20 mouse cellular contexts compared by ENCODE assay signal in the genomic region with DNA sequence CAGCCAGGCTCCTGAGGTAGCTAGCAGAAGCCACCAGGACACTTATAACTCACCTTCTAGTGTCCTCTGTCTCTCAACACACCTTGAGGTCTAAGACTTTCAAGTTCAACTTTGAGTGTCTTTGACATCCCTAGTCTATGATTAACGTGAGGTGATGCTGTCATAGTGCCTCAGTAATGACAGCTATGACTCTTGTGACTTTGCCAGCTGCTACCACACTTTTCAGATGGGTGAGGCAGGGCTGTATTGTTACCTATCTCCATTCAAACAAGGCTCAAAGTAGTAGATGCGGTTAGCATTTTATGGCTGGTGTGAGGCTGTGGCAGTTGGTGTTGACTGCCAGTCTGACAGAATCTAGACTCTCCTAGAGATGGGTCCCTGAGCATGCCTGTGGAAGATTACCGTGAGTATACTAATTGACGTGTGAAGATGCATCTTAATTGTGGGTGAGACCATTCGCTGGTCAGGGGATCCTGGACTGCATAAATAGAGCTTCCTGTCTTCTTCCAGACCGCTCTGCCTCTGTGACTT. TPM values are rescaled to one million over a fixed set of nuclear protein-coding genes. Genes with fewer than 3 reads are reported as not detected.
DNase-seq lines count a peak whose midpoint lies in the region; ATAC-seq and TF ChIP-seq lines count a peak whose summit lies in the region.
"Had no signal": no experiment of that assay in that cellular context is flagged by ENCODE, and none has a peak within 500 bp of the region (broad histone marks: within the 10 kb centered on the region; RNA-seq: fewer than 3 reads in every experiment).

No protein-coding gene starts in this region.

- H3K27me3 ChIP-seq in hindbrain, embryonic 10.5 days (ENCODE audit: insufficient read depth, poor library complexity, severe bottlenecking) = no peaks in the 10 kb centered on the region
- H3K27me3 ChIP-seq in hindbrain, embryonic 13.5 days = no peaks in the 10 kb centered on the region
- H3K27me3 ChIP-seq in testis, adult 2 months (ENCODE audit: control insufficient read depth, insufficient read depth, low read length) = no peaks in the 10 kb centered on the region
- H3K27me3 ChIP-seq in limb, embryonic 10.5 days (ENCODE audit: low read depth, poor library complexity, severe bottlenecking) = no peaks in the 10 kb centered on the region
- no peaks in the 10 kb centered on the region for H3K27me3 ChIP-seq in stomach, embryonic 15.5 days (replicated peaks)
- H3K27me3 ChIP-seq: embryonic facial prominence, embryonic 12.5 days; limb, embryonic 13.5 days; midbrain, embryonic 13.5 days had no signal

- no peak overlapping the region for H3K4me2 ChIP-seq in hindbrain, embryonic 13.5 days
- H3K4me2 ChIP-seq in stomach, embryonic 15.5 days = no peak overlapping the region
- H3K4me2 ChIP-seq: embryonic facial prominence, embryonic 12.5 days; limb, embryonic 13.5 days; midbrain, embryonic 13.5 days had no signal

- 83% methylated on average over 6 of the region's 6 CpGs for WGBS in hindbrain, embryonic 10.5 days
- 81% methylated on average over 6 of the region's 6 CpGs for WGBS in hindbrain, embryonic 13.5 days
- WGBS in limb, embryonic 10.5 days = 69% methylated on average over 6 of the region's 6 CpGs
- 74% methylated on average over 6 of the region's 6 CpGs for WGBS in stomach, embryonic 15.5 days

- ATAC-seq in hindbrain, embryonic 13.5 days (ENCODE audit: low FRiP score) = no peak
- ATAC-seq in stomach, embryonic 15.5 days (ENCODE audit: insufficient read depth, low FRiP score, low read depth) = 0 out of 2 replicates have a peak, but pooled peaks have one; percentile 7
- ATAC-seq in megakaryocyte-erythroid progenitor cell, adult 5-6 weeks (replicated peaks; ENCODE audit: low FRiP score, low TSS enrichment, poor library complexity, severe bottlenecking) = no peak
- ATAC-seq: forebrain, embryonic 14.5 days; midbrain, embryonic 13.5 days had no signal

- TF ChIP-seq CTCF in testis, adult 2 months (IDR thresholded peaks at IDR 0.05; ENCODE audit: control insufficient read depth, insufficient read depth, insufficient replicate concordance, low read depth, low read length) = no peak

- H3K36me3 ChIP-seq in hindbrain, embryonic 10.5 days = no peaks in the 10 kb centered on the region
- no peaks in the 10 kb centered on the region for H3K36me3 ChIP-seq in hindbrain, embryonic 13.5 days
- no peaks in the 10 kb centered on the region for H3K36me3 ChIP-seq in testis, adult 2 months (ENCODE audit: control insufficient read depth, insufficient read depth, low read length)
- no peaks in the 10 kb centered on the region for H3K36me3 ChIP-seq in limb, embryonic 10.5 days
- no peaks in the 10 kb centered on the region for H3K36me3 ChIP-seq in stomach, embryonic 15.5 days
- H3K36me3 ChIP-seq: embryonic facial prominence, embryonic 12.5 days; limb, embryonic 13.5 days; midbrain, embryonic 13.5 days had no signal

- no peak for TF ChIP-seq POLR2A in testis, adult 2 months (IDR thresholded peaks at IDR 0.05; ENCODE audit: control insufficient read depth, low read depth, low read length)

- H3K9me3 ChIP-seq in hindbrain, embryonic 10.5 days = no peaks in the 10 kb centered on the region
- no peaks in the 10 kb centered on the region for H3K9me3 ChIP-seq in hindbrain, embryonic 13.5 days
- H3K9me3 ChIP-seq in limb, embryonic 10.5 days (replicated peaks) = no peaks in the 10 kb centered on the region
- H3K9me3 ChIP-seq in stomach, embryonic 15.5 days = no peaks in the 10 kb centered on the region
- H3K9me3 ChIP-seq: embryonic facial prominence, embryonic 12.5 days; limb, embryonic 13.5 days; midbrain, embryonic 13.5 days had no signal

- no peak for DNase-seq in hindbrain, embryonic 10.5 days (ENCODE audit: low spot score)
- DNase-seq in testis, postnatal 14 days (ENCODE audit: low spot score) = no peak
- no peak for DNase-seq in limb, embryonic 10.5 days (ENCODE audit: low spot score)
- no peak for DNase-seq in ovary, adult 18-20 months (ENCODE audit: low spot score)
- DNase-seq: adrenal gland, adult 2 months; cerebellum, adult 9-10 months; gastrocnemius, postnatal 14 days; kidney, adult 9 months; retina, postnatal 1 day had no signal

- no peak overlapping the region for H3K9ac ChIP-seq in hindbrain, embryonic 13.5 days
- H3K9ac ChIP-seq in stomach, embryonic 15.5 days = no peak overlapping the region
- H3K9ac ChIP-seq: embryonic facial prominence, embryonic 12.5 days; limb, embryonic 13.5 days; liver, embryonic 14.5 days; midbrain, embryonic 13.5 days had no signal

- H3K4me3 ChIP-seq in hindbrain, embryonic 10.5 days = no peak overlapping the region
- H3K4me3 ChIP-seq in hindbrain, embryonic 13.5 days = no peak overlapping the region
- peak overlapping the region; percentile 6; the same call in 1 of the 2 replicates for H3K4me3 ChIP-seq in testis, adult 2 months (ENCODE audit: control insufficient read depth, low read depth, low read length)
- no peak overlapping the region for H3K4me3 ChIP-seq in limb, embryonic 10.5 days
- H3K4me3 ChIP-seq in stomach, embryonic 15.5 days (replicated peaks) = no peak overlapping the region
- H3K4me3 ChIP-seq: embryonic facial prominence, embryonic 12.5 days; erythroblast, embryonic 14.5 days; limb, embryonic 13.5 days; midbrain, embryonic 13.5 days had no signal

- H3K4me1 ChIP-seq in hindbrain, embryonic 10.5 days (replicated peaks) = peaks cover 26% of the 10 kb centered on the region
- peaks cover 24% of the 10 kb centered on the region for H3K4me1 ChIP-seq in hindbrain, embryonic 13.5 days (replicated peaks)
- H3K4me1 ChIP-seq in testis, adult 2 months (ENCODE audit: control insufficient read depth, insufficient read depth, low read length) = peaks cover 12% of the 10 kb centered on the region
- H3K4me1 ChIP-seq in limb, embryonic 10.5 days = peaks cover 31% of the 10 kb centered on the region
- 0 out of 2 replicates have a peak, but pooled peaks cover 12% of the 10 kb centered on the region for H3K4me1 ChIP-seq in stomach, embryonic 15.5 days
- H3K4me1 ChIP-seq: embryonic facial prominence, embryonic 12.5 days had no signal

- peak overlapping the region; percentile 67; the same call in 1 of the 2 replicates for H3K27ac ChIP-seq in hindbrain, embryonic 10.5 days
- H3K27ac ChIP-seq in hindbrain, embryonic 13.5 days = no peak overlapping the region
- H3K27ac ChIP-seq in testis, adult 2 months (ENCODE audit: control insufficient read depth, insufficient read depth, low read depth, low read length) = no peak overlapping the region
- peak overlapping the region; percentile 80 for H3K27ac ChIP-seq in limb, embryonic 10.5 days
- no peak overlapping the region for H3K27ac ChIP-seq in stomach, embryonic 15.5 days
- H3K27ac ChIP-seq: embryonic facial prominence, embryonic 12.5 days; limb, embryonic 13.5 days; liver, embryonic 14.5 days; midbrain, embryonic 13.5 days had no signal

RNA-seq across cellular contexts. Expression of a gene that starts 30.5 kb away (rescaled TPM):
- 0.33 and 0.47 TPM in 2 replicates for polyA plus RNA-seq in hindbrain, embryonic 10.5 days (2016; fragmentation: Nextera tagmentation; extraction: Ambion mirVana)
- polyA plus RNA-seq in hindbrain, embryonic 13.5 days (2015; fragmentation: Nextera tagmentation; extraction: Ambion mirVana) = 0.77 and 0.83 TPM in 2 replicates
- 0.51 TPM in 1 of 2 replicates, not detected in the other for polyA plus RNA-seq in testis, adult 2 months (2012; rRNA removed)
- 0.55 and 0.95 TPM in 2 replicates for polyA plus RNA-seq in limb, embryonic 10.5 days (2016; fragmentation: Nextera tagmentation; extraction: Ambion mirVana)
- 0.71 and 0.72 TPM in 2 replicates for polyA plus RNA-seq in stomach, embryonic 15.5 days (2015; fragmentation: Nextera tagmentation; extraction: Ambion mirVana)
- total RNA-seq in megakaryocyte-erythroid progenitor cell, adult 5-6 weeks (2014; fragmentation: Nextera tagmentation) = 2.7 TPM in 1 of 2 replicates, not detected in the other
- total RNA-seq in megakaryocyte-erythroid progenitor cell, adult 5-6 weeks (2017) = 1.0 TPM in 1 of 2 replicates, not detected in the other
- total RNA-seq: common myeloid progenitor, adult 5-6 weeks had no signal
- polyA plus RNA-seq: erythroblast, embryonic 14.5 days had no signal

Comparison
In these comparisons a context has a peak if more than half of its experiments do, and no peak if none do; other contexts are left out.
1. H3K27ac ChIP-seq: peak in hindbrain, embryonic 10.5 days (single experiment) and limb, embryonic 10.5 days (single experiment); none in hindbrain, embryonic 13.5 days (single experiment), testis, adult 2 months (single experiment) and stomach, embryonic 15.5 days (single experiment).